Mouse (Mus musculus): ENCODE measurements around the gene Tlk1.
A peak's percentile ranks its signal among the peaks of the same experiment; 100 is the strongest.

The Tlk1 gene

GRCm38 (mm10) chr2:70825371-70826051 lies at the start of gene Tlk1:
Gene Tlk1 (minus strand): TSS chr2:70825728.
- DNase-seq (ENCODE audit: low spot score in 2 of 2): peak; percentile 66 to 75

GRCm38 (mm10) chr2:70875129-70875528 lies 49.6 kb upstream of the Tlk1 start:
- no peak for DNase-seq (ENCODE audit: low spot score in 2 of 2)

- DNase-seq (ENCODE audit: low spot score in 2 of 2): no peak
Observed at GRCm38 (mm10) chr2:70873168-70873567, 47.6 kb upstream of the Tlk1 start.

DNA sequence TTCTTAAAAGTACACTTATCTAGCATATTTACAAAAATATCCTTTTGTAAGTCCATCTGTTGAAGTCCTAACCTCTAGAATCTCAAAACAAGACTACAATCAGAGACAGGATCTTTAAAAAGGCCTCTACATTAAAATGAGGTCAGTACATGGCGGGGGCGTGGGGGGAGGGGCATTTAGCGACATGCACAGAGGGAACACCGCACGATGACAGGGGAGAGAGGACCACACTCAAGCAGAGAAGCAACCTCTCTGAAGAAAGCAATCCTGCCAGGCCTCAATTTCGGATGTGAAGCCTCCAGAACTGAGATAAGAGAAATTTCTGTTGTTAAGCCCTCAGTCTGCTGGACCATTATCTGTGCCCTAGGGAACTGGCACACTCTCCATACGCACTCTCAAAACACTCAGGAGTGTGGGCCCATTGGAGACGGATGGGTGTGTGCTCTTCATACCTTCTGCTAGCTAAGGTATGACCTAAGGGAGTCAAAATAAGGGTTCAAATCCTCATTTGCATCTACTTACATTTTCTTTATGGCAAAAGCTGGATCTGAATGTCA lies 46.0 kb upstream of the Tlk1 start:
- no peak for DNase-seq (ENCODE audit: low spot score in 2 of 2)

- DNase-seq (ENCODE audit: low spot score in 2 of 2): peak in 1 of 2 experiments; percentile 12
Observed at GRCm38 (mm10) chr2:70870819-70871218, 45.3 kb upstream of the Tlk1 start.

DNA sequence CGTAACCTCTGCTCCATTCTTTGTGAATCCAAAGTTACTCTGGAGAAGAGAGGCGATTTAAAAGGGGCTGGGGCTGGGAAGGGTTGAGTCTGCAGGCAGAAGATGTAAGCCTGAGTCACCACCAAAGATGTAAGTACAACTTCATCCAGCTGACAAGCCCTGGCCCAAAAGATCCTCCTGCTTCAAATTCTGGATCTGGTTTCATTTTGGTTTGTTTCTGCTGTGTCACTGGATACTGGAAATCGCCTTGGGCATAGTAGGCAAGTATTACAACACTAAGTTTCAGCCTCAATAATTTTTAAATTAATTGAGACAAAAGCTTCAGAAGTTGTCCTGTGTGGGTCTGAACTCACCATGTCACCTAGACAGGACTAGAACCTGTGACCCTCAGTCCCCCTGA lies 43.6 kb upstream of the Tlk1 start:
- DNase-seq (ENCODE audit: low spot score in 2 of 2): no peak

- DNase-seq (ENCODE audit: low spot score in 2 of 2): no peak
Observed at GRCm38 (mm10) chr2:70867231-70867630, 41.7 kb upstream of the Tlk1 start.

- DNase-seq (ENCODE audit: low spot score in 2 of 2): no peak
Observed at GRCm38 (mm10) chr2:70862881-70863280, 37.4 kb upstream of the Tlk1 start.

DNA sequence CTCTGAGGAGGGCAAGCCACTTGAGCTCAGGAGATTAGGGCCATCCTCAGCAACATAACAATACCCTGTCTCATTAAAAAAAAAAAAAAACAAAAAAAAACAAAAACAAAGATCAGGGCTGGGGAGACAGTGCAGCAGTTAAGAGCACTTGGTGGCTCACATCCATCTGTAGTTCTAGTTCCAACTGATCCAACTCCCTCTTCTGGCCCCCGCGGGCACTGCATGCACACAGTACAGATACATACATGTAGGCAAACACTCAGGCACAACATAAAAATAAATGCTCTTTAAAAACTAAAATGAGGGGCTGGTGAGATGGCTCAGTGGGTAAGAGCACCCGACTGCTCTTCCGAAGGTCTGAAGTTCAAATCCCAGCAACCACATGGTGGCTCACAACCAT lies 34.2 kb upstream of the Tlk1 start:
- no peak for DNase-seq (ENCODE audit: low spot score in 2 of 2)

DNA sequence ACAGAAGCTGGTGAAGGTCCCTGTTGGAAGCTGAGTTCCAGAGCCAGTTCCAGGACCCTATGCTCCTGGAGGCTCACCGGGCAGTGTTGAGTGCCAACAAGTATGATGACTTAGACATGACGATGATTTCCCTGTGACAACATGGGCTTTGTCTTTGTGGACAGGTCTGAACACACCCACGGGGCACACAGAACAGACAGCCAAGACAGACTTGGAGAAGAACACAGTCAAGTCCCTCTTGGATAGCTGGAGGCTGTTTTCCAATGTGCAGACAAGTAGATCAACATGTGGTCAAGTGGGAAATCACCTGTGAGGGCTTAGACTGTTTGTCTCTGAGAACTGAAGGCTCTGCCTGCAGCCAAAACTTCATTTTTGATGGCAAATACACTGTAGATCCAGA lies 31.4 kb upstream of the Tlk1 start:
- DNase-seq (ENCODE audit: low spot score in 2 of 2): no peak

DNA sequence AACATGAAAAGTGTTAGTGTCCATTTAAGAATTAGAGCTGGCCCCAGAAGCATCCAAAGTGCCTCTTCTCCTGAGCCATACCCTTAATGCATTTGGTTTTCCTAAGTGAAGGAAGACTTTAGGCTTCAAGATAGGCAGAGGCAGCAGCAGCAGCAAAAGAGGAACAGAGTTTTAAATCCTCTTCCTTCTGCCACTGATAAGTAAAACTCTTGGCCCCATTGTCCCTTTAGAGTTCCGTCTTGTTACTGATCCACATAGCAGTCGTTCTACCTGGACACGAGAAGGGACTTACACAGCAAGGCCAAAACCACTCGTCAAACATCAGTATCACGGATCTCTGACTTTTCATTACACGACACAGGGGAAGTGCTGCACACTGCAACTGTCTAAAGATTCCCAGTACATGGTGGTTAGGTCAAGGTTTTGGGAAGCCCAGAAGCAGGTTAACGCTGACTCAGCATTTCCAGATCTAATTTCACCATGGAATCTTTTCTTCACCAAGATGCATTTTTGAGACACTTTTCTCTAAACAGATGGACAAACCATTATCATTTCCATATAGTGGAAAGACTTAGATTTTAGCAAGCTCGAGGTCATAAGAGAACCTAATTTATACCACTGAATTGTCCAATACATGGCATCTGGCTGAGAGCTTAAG lies 28.8 kb upstream of the Tlk1 start:
- no peak for DNase-seq (ENCODE audit: low spot score in 2 of 2)

DNA sequence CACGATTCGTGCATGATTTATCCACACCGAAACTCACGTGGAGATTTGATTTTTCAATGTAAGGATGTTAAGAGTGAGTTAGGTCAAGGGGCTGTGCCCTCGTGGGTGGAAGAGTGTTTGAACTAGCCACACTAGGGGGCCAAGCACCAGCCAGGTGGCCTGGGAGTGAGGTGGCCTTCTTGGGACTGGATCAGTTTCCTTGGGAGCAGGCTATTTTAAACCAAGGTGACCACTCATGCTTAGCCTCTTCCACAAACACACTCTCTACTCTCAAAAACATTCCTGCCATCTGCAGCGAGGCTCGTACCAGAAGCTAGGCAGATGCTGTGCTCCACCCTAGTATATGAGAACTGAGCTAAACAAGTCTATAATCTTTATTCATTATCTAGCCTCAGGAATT lies 27.8 kb upstream of the Tlk1 start:
- DNase-seq (ENCODE audit: low spot score in 2 of 2): no peak

DNA sequence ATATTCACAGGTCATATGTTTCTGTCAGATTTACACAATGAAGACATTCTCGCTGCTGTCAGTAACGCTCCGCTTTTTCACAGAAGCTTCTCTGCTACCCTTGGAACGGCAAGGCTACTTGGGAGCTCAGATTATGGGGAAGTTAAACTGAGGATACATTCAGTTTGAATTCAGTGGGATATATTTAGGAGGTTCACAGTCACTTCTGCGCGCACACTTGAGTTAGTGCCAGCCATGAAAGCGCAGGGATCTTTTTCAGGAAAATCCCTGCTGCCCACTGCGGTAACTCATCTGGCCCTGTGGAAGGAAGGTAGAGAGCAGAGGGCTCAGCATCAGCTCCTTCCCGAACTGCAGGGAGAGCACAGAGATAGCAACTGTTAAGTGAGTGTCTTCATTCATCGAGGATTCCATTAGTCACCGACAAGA lies 27.3 kb upstream of the Tlk1 start:
- DNase-seq (ENCODE audit: low spot score in 2 of 2): no peak

- DNase-seq (ENCODE audit: low spot score in 2 of 2): no peak
Observed at GRCm38 (mm10) chr2:70852186-70852795, 26.8 kb upstream of the Tlk1 start.

- no peak for DNase-seq (ENCODE audit: low spot score in 2 of 2)
Observed at GRCm38 (mm10) chr2:70845871-70846270, 20.3 kb upstream of the Tlk1 start.

- no peak for DNase-seq (ENCODE audit: low spot score in 2 of 2)
Observed at GRCm38 (mm10) chr2:70844694-70845395, 19.3 kb upstream of the Tlk1 start.

DNA sequence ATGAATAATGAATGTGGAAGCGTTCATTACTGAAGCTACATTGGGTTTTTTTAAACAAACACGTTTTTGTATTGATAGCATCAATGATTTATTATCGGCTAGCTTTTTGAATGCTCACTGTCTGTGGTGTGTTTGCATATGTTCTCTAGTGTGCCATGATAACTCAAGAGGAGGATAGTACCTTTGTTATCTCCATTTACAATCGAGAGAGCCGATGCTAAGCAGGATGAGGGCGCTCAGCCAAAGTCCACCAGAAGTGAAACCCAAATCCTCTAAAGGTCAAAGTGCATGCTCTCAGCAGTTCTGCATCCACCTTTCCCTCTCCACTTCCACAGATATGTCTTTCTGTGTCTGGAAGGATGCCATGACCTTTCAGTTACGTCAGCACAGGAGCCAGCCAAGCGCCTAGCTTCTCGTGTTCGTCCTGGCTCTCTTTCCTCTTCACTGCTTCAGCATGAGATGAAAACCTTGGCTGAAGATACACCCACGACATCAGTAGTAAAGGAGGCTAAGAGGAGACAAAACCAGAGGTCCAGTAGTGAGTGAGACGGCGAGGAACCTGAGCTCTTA lies 16.6 kb upstream of the Tlk1 start:
- DNase-seq (ENCODE audit: low spot score in 2 of 2): no peak

DNA sequence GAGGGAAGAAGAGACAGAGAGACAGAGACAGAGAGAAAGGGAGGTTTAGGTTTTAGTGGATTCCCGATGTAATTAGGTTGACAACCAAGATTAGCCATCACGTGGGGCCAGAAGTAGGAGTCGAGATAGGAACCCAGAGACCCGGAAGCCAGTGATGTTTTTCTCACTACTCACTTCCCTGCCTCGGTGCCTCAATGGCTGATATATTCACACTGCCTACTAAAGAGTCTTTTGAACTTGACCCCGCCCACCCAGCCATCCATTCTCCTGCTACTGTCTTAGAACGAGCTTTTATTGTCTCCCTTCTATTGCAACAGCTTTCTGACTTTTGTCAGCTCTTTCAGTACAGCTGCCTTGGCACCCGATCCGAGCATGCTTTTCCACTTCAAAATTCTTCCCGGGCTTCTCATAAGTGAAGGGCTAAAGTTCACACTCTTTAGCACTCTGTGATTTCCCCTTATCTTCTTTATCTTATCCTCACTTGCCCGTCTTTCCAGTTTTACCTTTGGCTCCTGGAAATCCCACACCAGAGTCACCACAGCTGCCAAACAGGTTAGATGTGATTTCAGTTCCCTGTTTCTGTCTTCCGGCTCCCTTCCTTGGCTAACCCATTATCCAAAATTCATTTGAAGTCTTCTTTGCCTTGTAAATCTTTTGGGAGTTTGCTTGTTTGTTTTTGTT lies 13.1 kb upstream of the Tlk1 start:
- no peak for DNase-seq (ENCODE audit: low spot score in 2 of 2)

- DNase-seq (ENCODE audit: low spot score in 2 of 2): no peak
Observed at GRCm38 (mm10) chr2:70836306-70836651, 10.8 kb upstream of the Tlk1 start.

- DNase-seq (ENCODE audit: low spot score in 2 of 2): no peak
Observed at GRCm38 (mm10) chr2:70835641-70836305, 10.2 kb upstream of the Tlk1 start.

DNA sequence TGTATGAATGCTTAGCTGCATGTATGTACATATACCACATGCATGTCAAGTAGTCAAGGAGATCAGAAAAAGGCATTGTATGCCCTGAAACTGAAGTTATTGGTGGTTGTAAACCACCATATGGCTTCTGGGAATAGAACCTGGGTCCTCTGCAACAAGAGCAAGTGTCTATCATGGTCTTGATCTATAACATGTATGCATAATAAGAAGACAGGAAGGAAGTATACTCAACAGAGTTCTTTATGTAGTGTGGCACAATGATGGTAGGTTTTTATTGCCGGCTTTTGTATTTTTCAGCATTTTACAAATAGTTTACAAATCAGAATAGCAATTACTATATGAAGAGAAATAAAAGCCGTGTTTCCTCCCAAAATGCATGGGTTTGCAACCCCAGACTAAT lies 9.7 kb upstream of the Tlk1 start:
- DNase-seq (ENCODE audit: low spot score in 2 of 2): no peak

Data from spleen, postnatal 14 days (tissue).